Mouse (Mus musculus) ES-Bruce4 (cell line): ENCODE measurements around the gene Sik1. TPM values are rescaled to one million over a fixed set of nuclear protein-coding genes. Genes with fewer than 3 reads are reported as not detected.

Source experiments
- H3K27ac ChIP-seq: 2 replicates; pipeline ENCODE4 v1.5.1; 2012; ENCODE audit warnings: low read length, inconsistent platforms; ENCODE audit not compliant: insufficient read depth
- H3K27me3 ChIP-seq: 2 replicates; pipeline ENCODE4 v1.6.1; 2012; ENCODE audit warnings: mild to moderate bottlenecking, low read length, inconsistent platforms; ENCODE audit not compliant: control insufficient read depth, poor library complexity, insufficient read depth, severe bottlenecking
- H3K36me3 ChIP-seq: 2 replicates; pipeline ENCODE4 v1.6.1; 2012; ENCODE audit warnings: inconsistent platforms, mild to moderate bottlenecking, low read length, moderate library complexity; ENCODE audit not compliant: control insufficient read depth, poor library complexity, insufficient read depth, severe bottlenecking
- H3K4me1 ChIP-seq: one replicate; pipeline ENCODE4 v1.8.1; 2011; ENCODE audit warnings: low read length; ENCODE audit not compliant: control insufficient read depth, insufficient read depth
- H3K4me3 ChIP-seq: 2 replicates; pipeline ENCODE4 v1.5.1; 2011; ENCODE audit warnings: low read depth, mild to moderate bottlenecking, low read length
- H3K9ac ChIP-seq: 2 replicates; pipeline ENCODE4 v1.6.1; 2012; ENCODE audit warnings: low read depth, mild to moderate bottlenecking, inconsistent platforms; ENCODE audit not compliant: poor library complexity, severe bottlenecking
- H3K9me3 ChIP-seq: replicated peaks from 2 replicates; pipeline ENCODE4 v1.6.1; 2012; ENCODE audit warnings: mild to moderate bottlenecking, low read length, inconsistent platforms; ENCODE audit not compliant: control insufficient read depth, poor library complexity, insufficient read depth, severe bottlenecking
- CTCF ChIP-seq: IDR thresholded peaks from one replicate; pipeline ENCODE4 v1.8.1; 2011; ENCODE audit warnings: low read depth, low read length
- EP300 ChIP-seq: IDR thresholded peaks from 2 replicates; pipeline ENCODE4 v1.6.1; 2011; ENCODE audit warnings: low read depth, low read length; ENCODE audit not compliant: insufficient read depth
- POLR2A ChIP-seq: IDR thresholded peaks from one replicate; pipeline ENCODE4 v1.8.1; 2011; ENCODE audit warnings: low read length; ENCODE audit not compliant: insufficient read depth
- polyA plus RNA-seq: library from polyadenylated mRNA; stranded (reverse); fragments of >200 nt; gene quantifications from 2 replicates; pipeline ENCODE4 v1.2.4, GENCODE M21; 2011; ENCODE audit warnings: low read depth; ENCODE audit not compliant: missing spikeins, insufficient read depth, insufficient read length

The Sik1 gene
- polyA plus RNA-seq, 1 experiment = 45.1 TPM

DNA sequence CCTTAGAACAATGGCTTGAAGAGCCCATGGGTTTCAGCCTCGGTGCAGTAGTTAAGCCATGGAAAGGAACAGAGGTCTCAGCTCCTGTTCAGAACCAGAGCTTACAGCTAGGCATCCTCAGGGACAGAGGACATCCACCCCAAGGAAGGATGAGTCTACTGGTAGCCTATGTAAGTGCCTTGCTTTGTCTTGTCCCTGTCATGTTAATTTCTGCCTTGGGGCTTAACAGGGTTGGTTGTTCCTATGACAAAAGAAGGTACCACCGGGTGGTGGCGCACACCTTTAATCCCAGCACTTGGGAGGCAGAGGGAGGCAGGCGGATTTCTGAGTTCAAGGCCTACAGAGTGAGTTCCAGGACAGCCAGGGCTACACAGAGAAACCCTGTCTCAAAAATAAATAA lies 44.3 kb downstream of the Sik1 start:
- no peaks in the 10 kb centered on the region for H3K27me3 ChIP-seq
- H3K9ac ChIP-seq = no peak overlapping the region
- peak; percentile 83 for TF ChIP-seq EP300
- peak; percentile 31 for TF ChIP-seq CTCF
- TF ChIP-seq POLR2A = no peak
- H3K9me3 ChIP-seq = no peaks in the 10 kb centered on the region
- H3K4me3 ChIP-seq = peak overlapping the region; percentile 40; the same call in 1 of the 2 replicates
- peaks cover 18% of the 10 kb centered on the region for H3K4me1 ChIP-seq
- no peaks in the 10 kb centered on the region for H3K36me3 ChIP-seq
- peak overlapping the region; percentile 82 for H3K27ac ChIP-seq

DNA sequence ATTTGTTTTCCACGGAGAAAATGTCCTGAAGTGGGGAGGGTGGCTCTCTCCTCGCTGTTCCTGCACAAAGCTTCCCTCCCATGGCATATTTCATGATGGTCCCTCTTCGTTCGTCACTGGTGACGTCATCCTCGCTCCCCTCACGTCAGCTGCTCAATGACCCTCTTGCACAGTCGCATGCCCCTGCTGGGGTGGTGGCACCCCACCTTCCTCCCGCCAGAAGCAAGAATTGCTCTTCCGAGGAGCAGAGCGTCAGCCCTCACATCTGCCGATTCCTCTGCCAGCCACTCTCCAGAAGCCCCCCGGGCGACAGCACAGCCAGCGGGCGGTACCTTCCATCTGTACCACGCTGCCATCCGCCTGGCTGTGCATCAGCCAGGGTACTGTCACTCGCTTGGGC lies 45.7 kb downstream of the Sik1 start:
- TF ChIP-seq EP300 (0 out of 2 replicates have a peak, but pooled peaks have one; percentile 17), CTCF (no peak), POLR2A (no peak)
- no peaks in the 10 kb centered on the region for H3K9me3 ChIP-seq
- H3K4me1 ChIP-seq = peaks cover 20% of the 10 kb centered on the region
- H3K4me3 ChIP-seq = peak overlapping the region; percentile 19; the same call in 1 of the 2 replicates
- no peak overlapping the region for H3K9ac ChIP-seq
- peak overlapping the region; percentile 94; the same call in 1 of the 2 replicates for H3K27ac ChIP-seq
- no peaks in the 10 kb centered on the region for H3K27me3 ChIP-seq
- H3K36me3 ChIP-seq = no peaks in the 10 kb centered on the region

DNA sequence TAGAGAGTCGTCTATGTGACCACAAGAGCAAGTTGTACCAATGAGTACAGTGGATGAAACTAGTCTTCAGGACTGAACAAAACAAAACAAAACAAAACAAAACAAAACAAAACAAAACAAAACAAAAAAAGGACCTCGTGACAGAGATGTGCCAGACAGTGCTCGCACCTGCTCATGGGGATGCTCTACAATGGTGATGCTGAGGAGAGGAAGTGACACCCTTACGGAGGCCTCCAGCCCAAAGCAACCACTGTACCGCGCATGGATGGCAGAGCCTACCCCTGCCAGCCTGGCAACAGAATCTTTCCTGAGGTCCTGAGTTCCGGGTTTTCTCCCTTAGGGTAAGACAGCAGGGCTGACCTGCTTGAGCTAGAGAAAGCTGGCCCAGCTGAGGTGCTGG lies 46.5 kb downstream of the Sik1 start:
- H3K4me1 ChIP-seq = peaks cover 24% of the 10 kb centered on the region
- no peak for TF ChIP-seq EP300
- TF ChIP-seq CTCF = no peak
- TF ChIP-seq POLR2A = no peak
- H3K27me3 ChIP-seq = no peaks in the 10 kb centered on the region
- peak overlapping the region; percentile 94 for H3K27ac ChIP-seq
- H3K9me3 ChIP-seq = no peaks in the 10 kb centered on the region
- H3K9ac ChIP-seq = no peak overlapping the region
- no peaks in the 10 kb centered on the region for H3K36me3 ChIP-seq
- H3K4me3 ChIP-seq = no peak overlapping the region

DNA sequence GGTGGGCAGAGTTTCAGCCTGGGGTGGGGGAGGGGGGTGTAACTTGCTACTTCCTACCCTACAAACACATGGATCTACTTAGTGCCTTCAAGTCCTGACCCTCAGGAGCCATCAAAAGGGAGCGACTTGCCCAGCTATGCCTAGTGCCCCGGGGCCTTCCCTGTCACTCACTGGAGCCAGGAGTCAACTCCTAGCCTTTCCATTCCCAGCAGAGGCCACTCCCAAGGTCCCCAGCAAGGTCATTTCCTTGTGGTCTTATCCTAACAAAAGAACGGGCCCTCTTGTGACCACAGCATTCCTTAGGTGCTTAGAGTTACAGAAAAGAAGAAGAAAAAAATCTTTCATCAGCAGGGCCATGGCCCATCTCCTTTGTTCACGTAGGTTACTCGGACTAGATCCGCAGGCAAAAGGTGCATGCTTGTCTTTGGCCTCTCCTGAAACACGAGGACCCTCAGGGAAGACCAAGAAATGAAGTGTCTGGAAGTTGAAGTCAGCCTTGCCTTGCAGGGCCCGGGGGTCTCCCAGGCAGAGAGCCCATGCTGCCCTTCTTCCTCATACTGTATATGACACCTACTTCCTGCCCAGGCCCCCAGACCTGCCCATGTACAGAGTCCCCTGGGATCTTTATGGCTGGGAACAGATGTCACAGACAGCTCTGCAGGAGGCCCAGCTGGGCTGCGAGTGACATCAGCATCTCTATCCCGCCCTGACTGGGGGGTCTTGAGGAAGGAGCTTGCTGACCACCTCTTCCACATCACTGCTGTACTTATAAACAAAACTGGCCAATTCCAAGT lies 47.3 kb downstream of the Sik1 start:
- Histone ChIP-seq H3K4me1 (peaks cover 24% of the 10 kb centered on the region), H3K4me3 (no peak overlapping the region), H3K27me3 (no peaks in the 10 kb centered on the region), H3K27ac (peak overlapping the region; percentile 94), H3K9me3 (no peaks in the 10 kb centered on the region), H3K9ac (no peak overlapping the region), H3K36me3 (no peaks in the 10 kb centered on the region)
- no peak for TF ChIP-seq CTCF
- no peak for TF ChIP-seq POLR2A
- peak; percentile 100 for TF ChIP-seq EP300

DNA sequence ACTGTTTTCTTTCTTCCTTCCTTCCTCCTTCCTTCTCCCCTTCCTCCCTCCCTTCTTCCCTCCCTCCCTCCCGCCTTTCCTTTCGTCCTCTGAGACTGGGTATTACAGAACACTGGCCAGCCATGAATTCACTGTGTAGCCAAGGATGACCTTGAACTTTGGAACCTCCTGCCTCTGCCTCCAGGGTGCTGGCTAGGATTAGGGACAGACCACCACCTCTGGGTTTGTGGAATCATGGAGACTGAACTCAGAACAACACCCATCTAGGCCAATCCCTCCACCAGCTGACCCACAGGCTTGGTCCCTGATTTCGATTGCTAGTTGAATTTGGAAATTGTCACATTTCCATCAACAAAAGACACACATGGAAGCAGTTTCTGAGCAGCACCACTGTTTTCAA lies 49.1 kb downstream of the Sik1 start:
- TF ChIP-seq EP300 (peak; percentile 99), CTCF (no peak), POLR2A (no peak)
- Histone ChIP-seq H3K9me3 (no peaks in the 10 kb centered on the region), H3K4me1 (peaks cover 26% of the 10 kb centered on the region), H3K27me3 (no peaks in the 10 kb centered on the region), H3K9ac (peak overlapping the region; percentile 21; the same call in 1 of the 2 replicates), H3K27ac (peak overlapping the region; percentile 87), H3K4me3 (no peak overlapping the region), H3K36me3 (no peaks in the 10 kb centered on the region)

DNA sequence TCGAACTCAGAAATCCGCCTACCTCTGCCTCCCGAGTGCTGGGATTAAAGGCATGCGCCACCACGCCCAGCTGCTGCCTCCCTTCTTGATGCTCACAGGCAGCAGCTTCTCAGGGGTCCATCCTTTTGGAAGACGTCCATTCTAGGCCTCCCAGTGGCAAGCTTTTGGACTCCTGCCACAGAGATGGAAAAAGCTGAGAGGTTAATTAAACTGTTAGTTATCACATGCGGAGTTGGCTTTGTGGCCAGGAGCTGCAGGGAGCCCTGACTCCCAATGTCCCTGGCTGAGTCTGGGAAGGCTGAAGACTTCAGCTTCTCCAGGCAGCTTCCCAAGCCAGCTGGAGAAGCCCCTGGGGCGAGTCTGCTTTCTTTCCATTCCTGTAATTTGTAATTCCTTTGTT lies 49.6 kb downstream of the Sik1 start:
- peak overlapping the region; percentile 17; the same call in 1 of the 2 replicates for H3K9ac ChIP-seq
- H3K4me3 ChIP-seq = no peak overlapping the region
- H3K9me3 ChIP-seq = no peaks in the 10 kb centered on the region
- H3K4me1 ChIP-seq = peaks cover 26% of the 10 kb centered on the region
- peak overlapping the region; percentile 89 for H3K27ac ChIP-seq
- H3K27me3 ChIP-seq = no peaks in the 10 kb centered on the region
- H3K36me3 ChIP-seq = no peaks in the 10 kb centered on the region
- TF ChIP-seq CTCF = no peak
- TF ChIP-seq EP300 = peak; percentile 89; the same call in 1 of the 2 replicates
